Mouse (Mus musculus): Measurements from ENCODE around the gene Ddx11. TPM values are rescaled to one million over a fixed set of nuclear protein-coding genes. Genes with fewer than 3 reads are reported as not detected.

Ddx11 gene
- 29.0 and 31.4 TPM in 2 replicates for polyA plus RNA-seq (2014; fragmentation: Nextera tagmentation; extraction: Ambion mirVana)

DNA sequence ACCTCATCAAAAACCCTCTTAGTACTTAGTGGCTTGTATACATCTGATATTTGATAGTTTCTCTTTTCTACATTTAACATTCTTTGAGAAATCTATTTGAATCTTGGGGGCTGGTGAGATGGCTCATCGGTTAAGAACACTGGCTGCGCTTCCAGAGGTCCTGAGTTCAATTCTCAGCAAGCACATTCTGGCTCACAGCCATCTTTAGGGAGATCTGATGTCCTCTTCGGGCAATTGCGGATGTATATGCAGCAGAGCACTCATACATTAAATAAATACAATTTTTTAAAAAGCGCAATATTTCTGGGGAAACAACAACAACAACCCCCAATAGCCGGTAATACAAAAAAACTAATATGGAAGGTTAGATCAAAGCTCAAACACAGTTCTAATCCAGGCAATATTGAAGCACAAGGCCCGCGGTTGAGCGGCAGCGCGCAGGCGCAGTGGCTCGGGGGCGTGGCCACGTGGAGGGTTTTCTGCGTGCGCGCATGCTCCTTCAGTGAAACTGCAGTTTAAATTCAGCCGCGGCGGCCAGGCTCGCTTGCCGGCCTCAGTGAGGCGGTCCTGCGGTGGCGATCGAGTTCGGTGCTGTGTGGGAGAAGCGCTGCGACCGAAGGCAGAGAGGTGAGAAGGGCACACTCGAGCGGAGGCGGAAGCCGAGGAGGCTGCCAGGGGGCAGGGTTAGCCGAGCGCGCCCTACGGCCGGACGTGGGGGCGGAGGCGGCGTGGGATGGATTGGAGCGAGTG is at the start of gene Ddx11:
Gene Ddx11, plus strand, starts transcription at position 455 of the 750 bp plus-strand sequence.
- Histone ChIP-seq H3K27ac (ENCODE audit: low read depth, low read length) (peak within 1 kb of the TSS; percentile 84), H3K27me3 (ENCODE audit: control insufficient read depth, insufficient read depth, low read length) (no peaks in the 10 kb centered on the region), H3K4me2 (ENCODE audit: low read depth, low read length, severe bottlenecking) (peak within 1 kb of the TSS; percentile 75), H3K9ac (ENCODE audit: low read length) (peak within 1 kb of the TSS; percentile 70), H3K4me1 (replicated peaks; ENCODE audit: control insufficient read depth, insufficient read depth, low read length) (peaks cover 7% of the 10 kb centered on the region; the same call in 1 of the 2 replicates), H3K4me3 (ENCODE audit: low read depth, low read length) (peak within 1 kb of the TSS; percentile 65), H3K9me3 (ENCODE audit: control insufficient read depth, low read length) (no peaks in the 10 kb centered on the region), H3K36me3 (ENCODE audit: control insufficient read depth, insufficient read depth, low read length) (peaks cover 2% of the 10 kb centered on the region; the same call in 1 of the 2 replicates)
- ATAC-seq (replicated peaks; ENCODE audit: low FRiP score) (peak; percentile 84), DNase-seq (ENCODE audit: low spot score) (peak; percentile 96)
- 6% methylated on average over 45 of the region's 45 CpGs for WGBS

DNA sequence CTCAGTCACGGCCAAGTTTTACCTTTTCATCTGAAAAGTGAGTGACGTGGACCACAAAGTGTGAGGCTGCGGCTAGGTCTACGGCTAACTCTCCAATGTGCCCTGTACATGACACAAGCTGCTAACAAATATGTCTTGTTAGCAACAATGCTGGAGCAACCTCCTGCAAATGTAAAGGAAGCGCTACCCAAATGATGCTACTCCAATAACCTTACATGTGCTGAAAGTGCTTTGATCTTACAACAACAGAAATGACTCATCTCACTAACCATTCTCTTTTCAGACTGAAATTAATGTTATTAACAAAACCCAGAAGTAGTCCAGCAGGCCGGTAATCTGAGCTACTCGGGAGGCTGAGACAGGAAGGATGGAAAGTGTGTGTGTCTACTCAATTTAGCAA is 49.3 kb upstream of the Ddx11 start:
- Histone ChIP-seq H3K27me3 (ENCODE audit: control insufficient read depth, insufficient read depth, low read length) (0 out of 2 replicates have a peak, but pooled peaks cover 2% of the 10 kb centered on the region), H3K9ac (ENCODE audit: low read length) (no peak overlapping the region), H3K4me1 (replicated peaks; ENCODE audit: control insufficient read depth, insufficient read depth, low read length) (no peaks in the 10 kb centered on the region), H3K9me3 (ENCODE audit: control insufficient read depth, low read length) (no peaks in the 10 kb centered on the region), H3K36me3 (ENCODE audit: control insufficient read depth, insufficient read depth, low read length) (no peaks in the 10 kb centered on the region), H3K4me2 (ENCODE audit: low read depth, low read length, severe bottlenecking) (no peak overlapping the region), H3K4me3 (ENCODE audit: low read depth, low read length) (no peak overlapping the region), H3K27ac (ENCODE audit: low read depth, low read length) (no peak overlapping the region)
- no peak for ATAC-seq (replicated peaks; ENCODE audit: low FRiP score)
- 89% methylated on average over 7 of the region's 7 CpGs for WGBS
- DNase-seq (ENCODE audit: low spot score) = no peak

DNA sequence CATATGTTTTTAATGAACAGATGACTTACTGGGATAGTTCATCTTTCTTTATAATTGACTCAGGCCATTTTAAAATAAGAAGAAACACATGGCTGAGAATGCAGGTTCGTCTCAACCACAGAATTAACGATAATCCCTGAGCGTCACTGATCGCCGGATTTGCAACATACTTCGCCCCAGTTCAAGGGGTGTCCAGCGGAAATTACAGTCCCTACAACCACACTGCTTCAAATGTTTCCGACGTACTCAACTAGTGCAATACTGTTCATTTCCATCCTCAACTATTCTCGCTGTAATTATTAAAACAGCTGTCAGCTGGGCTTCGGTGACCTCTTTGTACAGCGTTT is 47.5 kb upstream of the Ddx11 start:
- DNase-seq (ENCODE audit: low spot score) (no peak), ATAC-seq (replicated peaks; ENCODE audit: low FRiP score) (no peak)
- Histone ChIP-seq H3K9me3 (ENCODE audit: control insufficient read depth, low read length) (no peaks in the 10 kb centered on the region), H3K4me1 (replicated peaks; ENCODE audit: control insufficient read depth, insufficient read depth, low read length) (no peaks in the 10 kb centered on the region), H3K27ac (ENCODE audit: low read depth, low read length) (no peak overlapping the region), H3K9ac (ENCODE audit: low read length) (peak overlapping the region; percentile 72), H3K4me3 (ENCODE audit: low read depth, low read length) (peak overlapping the region; percentile 91), H3K27me3 (ENCODE audit: control insufficient read depth, insufficient read depth, low read length) (0 out of 2 replicates have a peak, but pooled peaks cover 2% of the 10 kb centered on the region), H3K36me3 (ENCODE audit: control insufficient read depth, insufficient read depth, low read length) (no peaks in the 10 kb centered on the region; the same call in 1 of the 2 replicates), H3K4me2 (ENCODE audit: low read depth, low read length, severe bottlenecking) (peak overlapping the region; percentile 76)
- WGBS = 6% methylated on average over 12 of the region's 12 CpGs

GRCm38 (mm10) chr17:66076174-66076927 is 47.0 kb upstream of the Ddx11 start:
- Histone ChIP-seq H3K4me3 (ENCODE audit: low read depth, low read length) (peak overlapping the region; percentile 91), H3K9ac (ENCODE audit: low read length) (peak overlapping the region; percentile 72), H3K4me2 (ENCODE audit: low read depth, low read length, severe bottlenecking) (peak overlapping the region; percentile 76), H3K9me3 (ENCODE audit: control insufficient read depth, low read length) (no peaks in the 10 kb centered on the region), H3K27me3 (ENCODE audit: control insufficient read depth, insufficient read depth, low read length) (0 out of 2 replicates have a peak, but pooled peaks cover 2% of the 10 kb centered on the region), H3K4me1 (replicated peaks; ENCODE audit: control insufficient read depth, insufficient read depth, low read length) (no peaks in the 10 kb centered on the region), H3K36me3 (ENCODE audit: control insufficient read depth, insufficient read depth, low read length) (no peaks in the 10 kb centered on the region; the same call in 1 of the 2 replicates), H3K27ac (ENCODE audit: low read depth, low read length) (peak overlapping the region; percentile 72)
- ATAC-seq (replicated peaks; ENCODE audit: low FRiP score) (peak; percentile 90), DNase-seq (ENCODE audit: low spot score) (peak; percentile 71)
- WGBS = under 1% methylated on average over 80 of the region's 95 CpGs

DNA sequence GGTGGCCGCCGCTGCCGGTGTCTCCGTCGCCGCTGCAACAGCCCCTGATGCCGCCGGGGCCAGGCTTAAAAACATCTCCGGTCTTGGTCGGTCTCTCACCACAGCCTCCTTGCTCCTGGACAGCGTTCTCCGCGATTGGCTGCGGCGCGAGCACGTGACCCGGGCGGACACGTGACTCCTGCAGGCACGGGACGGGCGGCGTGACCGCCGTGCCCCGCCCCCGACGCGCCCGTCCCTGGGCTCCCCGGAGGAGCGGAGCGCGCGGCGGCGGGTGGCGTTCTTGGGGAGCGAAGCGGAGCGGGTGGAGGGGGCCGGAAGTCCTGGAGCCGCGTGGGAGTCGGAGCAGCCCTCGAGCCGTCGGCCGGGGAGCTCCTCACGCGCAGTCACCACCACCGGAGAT is 46.4 kb upstream of the Ddx11 start, which contains the start of gene Ankrd12:
Gene Ankrd12, minus strand, starts transcription at position 156 of the 400 bp plus-strand sequence.
- peak within 1 kb of the TSS; percentile 91 for H3K4me3 ChIP-seq (ENCODE audit: low read depth, low read length)
- DNase-seq (ENCODE audit: low spot score) = peak; percentile 95
- peak; percentile 99 for ATAC-seq (replicated peaks; ENCODE audit: low FRiP score)
- no peaks in the 10 kb centered on the region for H3K4me1 ChIP-seq (replicated peaks; ENCODE audit: control insufficient read depth, insufficient read depth, low read length)
- H3K36me3 ChIP-seq (ENCODE audit: control insufficient read depth, insufficient read depth, low read length) = no peaks in the 10 kb centered on the region; the same call in 1 of the 2 replicates
- peak within 1 kb of the TSS; percentile 72 for H3K27ac ChIP-seq (ENCODE audit: low read depth, low read length)
- WGBS = under 1% methylated on average over 35 of the region's 53 CpGs
- peak within 1 kb of the TSS; percentile 72 for H3K9ac ChIP-seq (ENCODE audit: low read length)
- 0 out of 2 replicates have a peak, but pooled peaks cover 2% of the 10 kb centered on the region for H3K27me3 ChIP-seq (ENCODE audit: control insufficient read depth, insufficient read depth, low read length)
- peak within 1 kb of the TSS; percentile 76 for H3K4me2 ChIP-seq (ENCODE audit: low read depth, low read length, severe bottlenecking)
- no peaks in the 10 kb centered on the region for H3K9me3 ChIP-seq (ENCODE audit: control insufficient read depth, low read length)

- no peak for DNase-seq (ENCODE audit: low spot score)
- Histone ChIP-seq H3K27ac (ENCODE audit: low read depth, low read length) (no peak overlapping the region), H3K9me3 (ENCODE audit: control insufficient read depth, low read length) (no peaks in the 10 kb centered on the region), H3K4me3 (ENCODE audit: low read depth, low read length) (peak overlapping the region; percentile 91), H3K36me3 (ENCODE audit: control insufficient read depth, insufficient read depth, low read length) (no peaks in the 10 kb centered on the region; the same call in 1 of the 2 replicates), H3K27me3 (ENCODE audit: control insufficient read depth, insufficient read depth, low read length) (0 out of 2 replicates have a peak, but pooled peaks cover 2% of the 10 kb centered on the region), H3K4me1 (replicated peaks; ENCODE audit: control insufficient read depth, insufficient read depth, low read length) (no peaks in the 10 kb centered on the region), H3K9ac (ENCODE audit: low read length) (peak overlapping the region; percentile 72), H3K4me2 (ENCODE audit: low read depth, low read length, severe bottlenecking) (peak overlapping the region; percentile 76)
- 1% methylated on average over 23 of the region's 23 CpGs for WGBS
- ATAC-seq (replicated peaks; ENCODE audit: low FRiP score) = peak; percentile 76
Observed at GRCm38 (mm10) chr17:66077437-66077850, 45.9 kb upstream of the Ddx11 start.

GRCm38 (mm10) chr17:66084486-66084885 is 38.8 kb upstream of the Ddx11 start:
- peaks cover 5% of the 10 kb centered on the region; the same call in 1 of the 2 replicates for H3K36me3 ChIP-seq (ENCODE audit: control insufficient read depth, insufficient read depth, low read length)
- no peak for ATAC-seq (replicated peaks; ENCODE audit: low FRiP score)
- no peak for DNase-seq (ENCODE audit: low spot score)
- no peak overlapping the region for H3K27ac ChIP-seq (ENCODE audit: low read depth, low read length)
- no peaks in the 10 kb centered on the region for H3K4me1 ChIP-seq (replicated peaks; ENCODE audit: control insufficient read depth, insufficient read depth, low read length)
- WGBS = 93% methylated on average over 1 of the region's 1 CpGs
- H3K9me3 ChIP-seq (ENCODE audit: control insufficient read depth, low read length) = no peaks in the 10 kb centered on the region
- H3K4me2 ChIP-seq (ENCODE audit: low read depth, low read length, severe bottlenecking) = no peak overlapping the region
- H3K27me3 ChIP-seq (ENCODE audit: control insufficient read depth, insufficient read depth, low read length) = no peaks in the 10 kb centered on the region
- no peak overlapping the region for H3K9ac ChIP-seq (ENCODE audit: low read length)
- no peak overlapping the region for H3K4me3 ChIP-seq (ENCODE audit: low read depth, low read length)

GRCm38 (mm10) chr17:66085038-66085437 is 38.3 kb upstream of the Ddx11 start:
- H3K4me2 ChIP-seq (ENCODE audit: low read depth, low read length, severe bottlenecking) = no peak overlapping the region
- no peaks in the 10 kb centered on the region for H3K27me3 ChIP-seq (ENCODE audit: control insufficient read depth, insufficient read depth, low read length)
- H3K9ac ChIP-seq (ENCODE audit: low read length) = no peak overlapping the region
- no peak overlapping the region for H3K27ac ChIP-seq (ENCODE audit: low read depth, low read length)
- no peak overlapping the region for H3K4me3 ChIP-seq (ENCODE audit: low read depth, low read length)
- H3K4me1 ChIP-seq (replicated peaks; ENCODE audit: control insufficient read depth, insufficient read depth, low read length) = no peaks in the 10 kb centered on the region
- H3K9me3 ChIP-seq (ENCODE audit: control insufficient read depth, low read length) = no peaks in the 10 kb centered on the region
- DNase-seq (ENCODE audit: low spot score) = no peak
- 90% methylated on average over 1 of the region's 1 CpGs for WGBS
- no peak for ATAC-seq (replicated peaks; ENCODE audit: low FRiP score)
- peaks cover 5% of the 10 kb centered on the region; the same call in 1 of the 2 replicates for H3K36me3 ChIP-seq (ENCODE audit: control insufficient read depth, insufficient read depth, low read length)

Data from forebrain, embryonic 11.5 days (tissue).